Mouse (Mus musculus): ENCODE results near the gene Bms1. TPM values are rescaled to one million over a fixed set of nuclear protein-coding genes. Genes with fewer than 3 reads are reported as not detected.

The Bms1 gene
- polyA plus RNA-seq, 1 experiment from 2014 or later, result 35.2 TPM

DNA sequence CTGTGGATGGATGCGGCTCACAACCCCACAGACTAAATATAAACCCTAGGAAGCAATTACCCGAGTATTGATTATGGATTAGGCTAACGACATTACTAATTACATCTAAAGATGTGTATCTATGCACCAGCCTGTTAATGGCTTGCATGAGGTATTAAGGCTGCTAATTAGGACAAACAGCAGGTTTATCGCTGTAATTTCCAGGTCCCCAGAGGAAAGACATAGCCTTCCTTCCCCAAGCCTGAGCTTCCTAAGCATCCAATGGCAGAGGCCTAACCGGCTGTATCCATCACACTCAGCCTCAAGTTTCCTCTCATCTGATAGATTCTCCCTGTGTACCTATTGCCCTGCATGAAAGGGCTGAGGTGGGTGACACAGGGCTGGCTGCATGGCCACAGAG lies 81.6 kb downstream of the Bms1 start:
- peaks cover 8% of the 10 kb centered on the region for H3K4me1 ChIP-seq (replicated peaks; ENCODE audit: control insufficient read depth, insufficient read depth, low read length)
- no peak for ATAC-seq (ENCODE audit: low read depth)
- no peak overlapping the region for H3K4me2 ChIP-seq (ENCODE audit: low read depth, low read length)
- 83% methylated on average over 5 of the region's 5 CpGs for WGBS
- no peak overlapping the region for H3K27ac ChIP-seq (ENCODE audit: low read length)
- H3K9ac ChIP-seq (ENCODE audit: low read length), result no peak overlapping the region
- no peaks in the 10 kb centered on the region for H3K9me3 ChIP-seq (ENCODE audit: control insufficient read depth, low read length)
- H3K4me3 ChIP-seq (ENCODE audit: low read length), result no peak overlapping the region
- H3K36me3 ChIP-seq (ENCODE audit: control insufficient read depth, insufficient read depth, low read length), result no peaks in the 10 kb centered on the region
- no peaks in the 10 kb centered on the region for H3K27me3 ChIP-seq (ENCODE audit: control insufficient read depth, insufficient read depth, low read depth, low read length)

DNA sequence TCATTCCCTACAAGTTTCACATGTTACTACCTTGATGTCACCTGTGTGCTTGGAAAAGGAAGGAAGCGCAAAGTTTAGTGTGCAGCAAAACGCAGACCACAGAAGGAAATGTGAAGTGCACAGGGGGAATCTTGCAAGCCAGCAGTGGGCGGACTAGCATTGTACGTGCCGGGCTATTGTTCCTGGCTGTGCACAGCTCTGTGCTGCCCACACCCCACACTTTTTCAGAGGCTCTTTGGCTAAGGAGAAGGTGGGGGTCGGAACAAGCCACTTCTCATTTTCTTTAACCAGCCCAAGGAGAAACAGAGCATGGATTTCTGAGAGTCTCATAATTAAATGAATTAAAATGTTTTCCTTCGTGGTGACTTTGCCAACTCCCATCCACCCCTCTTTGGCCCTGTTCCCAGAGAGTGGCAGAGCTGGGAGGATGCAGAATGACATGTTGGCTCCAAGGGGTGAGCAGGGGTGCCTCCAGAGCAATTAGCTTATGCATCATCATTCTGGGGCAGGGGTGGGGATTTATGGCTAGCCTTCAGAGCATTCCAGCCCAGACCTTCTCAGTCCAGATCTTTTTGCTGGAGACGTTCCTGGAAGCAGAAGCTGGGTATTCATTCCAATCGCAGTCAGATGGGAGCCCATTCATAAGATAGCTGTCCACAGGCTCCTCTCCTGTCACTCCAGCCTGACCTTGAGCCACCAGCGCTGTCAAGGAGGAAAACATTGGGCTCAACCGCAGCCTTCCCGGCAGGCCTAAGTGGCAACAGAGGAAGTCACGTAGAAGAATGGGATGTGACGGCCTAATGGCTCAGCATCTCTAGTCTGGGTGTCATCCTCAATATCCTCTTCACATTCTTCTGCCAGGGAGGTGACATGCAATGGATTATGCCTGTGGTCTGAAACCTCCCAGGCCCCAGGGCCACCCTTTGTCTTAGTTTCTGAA lies 82.5 kb downstream of the Bms1 start:
- Histone ChIP-seq H3K4me2 (ENCODE audit: low read depth, low read length) (no peak overlapping the region), H3K27me3 (ENCODE audit: control insufficient read depth, insufficient read depth, low read depth, low read length) (no peaks in the 10 kb centered on the region), H3K4me1 (replicated peaks; ENCODE audit: control insufficient read depth, insufficient read depth, low read length) (peaks cover 8% of the 10 kb centered on the region), H3K9ac (ENCODE audit: low read length) (no peak overlapping the region), H3K9me3 (ENCODE audit: control insufficient read depth, low read length) (no peaks in the 10 kb centered on the region), H3K27ac (ENCODE audit: low read length) (no peak overlapping the region), H3K4me3 (ENCODE audit: low read length) (no peak overlapping the region), H3K36me3 (ENCODE audit: control insufficient read depth, insufficient read depth, low read length) (no peaks in the 10 kb centered on the region)
- WGBS, result 53% methylated on average over 14 of the region's 14 CpGs
- ATAC-seq (ENCODE audit: low read depth), result peak; percentile 65; the same call in 1 of the 2 replicates

DNA sequence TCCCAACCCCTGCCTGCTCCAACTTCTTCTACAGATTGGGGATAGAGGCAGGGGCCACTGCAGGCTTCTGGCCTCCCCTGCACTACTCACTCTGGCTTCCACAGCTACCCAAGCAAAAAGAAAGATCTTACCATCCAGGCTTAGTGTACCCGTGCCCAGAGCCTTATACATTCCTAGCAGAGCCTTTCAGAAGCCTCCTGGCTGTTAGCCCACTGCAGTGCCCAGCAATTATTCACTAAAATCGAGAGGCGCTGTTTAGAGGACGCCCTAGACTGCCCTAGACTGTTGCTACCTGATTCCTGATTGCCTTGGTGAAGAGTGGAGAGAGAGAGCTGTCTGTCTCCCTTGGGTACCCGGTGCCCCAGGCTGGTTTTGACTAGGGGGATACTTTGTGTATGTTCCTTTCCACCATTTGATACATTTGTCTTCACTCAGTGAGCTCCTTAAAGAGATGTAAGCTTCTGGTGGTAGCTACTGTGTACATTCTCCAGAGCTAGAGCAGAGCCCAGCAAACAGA lies 83.3 kb downstream of the Bms1 start:
- Histone ChIP-seq H3K36me3 (ENCODE audit: control insufficient read depth, insufficient read depth, low read length) (no peaks in the 10 kb centered on the region), H3K4me2 (ENCODE audit: low read depth, low read length) (no peak overlapping the region), H3K4me1 (replicated peaks; ENCODE audit: control insufficient read depth, insufficient read depth, low read length) (peaks cover 8% of the 10 kb centered on the region), H3K27ac (ENCODE audit: low read length) (no peak overlapping the region), H3K27me3 (ENCODE audit: control insufficient read depth, insufficient read depth, low read depth, low read length) (no peaks in the 10 kb centered on the region), H3K4me3 (ENCODE audit: low read length) (no peak overlapping the region), H3K9ac (ENCODE audit: low read length) (no peak overlapping the region), H3K9me3 (ENCODE audit: control insufficient read depth, low read length) (no peaks in the 10 kb centered on the region)
- no peak for ATAC-seq (ENCODE audit: low read depth)
- WGBS, result 54% methylated on average over 5 of the region's 5 CpGs

DNA sequence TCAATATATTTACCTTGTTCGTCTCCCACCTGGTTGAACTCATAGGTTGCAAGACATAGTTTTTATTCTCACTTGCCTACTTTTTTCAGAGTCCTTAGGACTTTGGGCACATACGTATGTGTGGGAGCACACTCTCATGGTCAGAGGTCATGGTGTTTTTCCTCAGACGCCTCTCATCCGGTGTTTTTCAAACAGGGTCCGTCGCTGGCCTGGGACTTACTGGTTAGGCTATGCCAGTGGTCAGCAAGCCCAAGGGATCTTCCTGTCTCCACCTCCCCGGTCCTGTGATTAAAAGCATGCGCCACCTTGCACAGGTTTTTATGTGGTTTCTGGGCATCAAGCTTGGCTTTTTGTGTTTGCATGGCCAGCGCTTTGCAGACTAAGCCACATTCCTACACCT lies 85.4 kb downstream of the Bms1 start:
- no peak for ATAC-seq (ENCODE audit: low read depth)
- no peak overlapping the region for H3K4me2 ChIP-seq (ENCODE audit: low read depth, low read length)
- no peak overlapping the region for H3K9ac ChIP-seq (ENCODE audit: low read length)
- no peak overlapping the region for H3K4me3 ChIP-seq (ENCODE audit: low read length)
- no peaks in the 10 kb centered on the region for H3K9me3 ChIP-seq (ENCODE audit: control insufficient read depth, low read length)
- no peaks in the 10 kb centered on the region for H3K36me3 ChIP-seq (ENCODE audit: control insufficient read depth, insufficient read depth, low read length)
- no peaks in the 10 kb centered on the region for H3K27me3 ChIP-seq (ENCODE audit: control insufficient read depth, insufficient read depth, low read depth, low read length)
- peaks cover 8% of the 10 kb centered on the region for H3K4me1 ChIP-seq (replicated peaks; ENCODE audit: control insufficient read depth, insufficient read depth, low read length)
- 56% methylated on average over 9 of the region's 9 CpGs for WGBS
- H3K27ac ChIP-seq (ENCODE audit: low read length), result no peak overlapping the region

Small RNA genes within 50 kb of the gene (microRNA-seq; reads per million reads assigned to microRNA genes)
- not detected for gene Gm25953

Other genes with a start within 250 kb of the Bms1 start
- gene Ret, start 221.8 kb downstream of the Bms1 start, polyA plus RNA-seq (2015; fragmentation: Nextera tagmentation; extraction: Ambion mirVana), result 1.0 and 1.6 TPM in 2 replicates
- 6.8 and 7.6 TPM in 2 replicates for gene Zfp248, start 36.1 kb upstream of the Bms1 start, polyA plus RNA-seq (2015; fragmentation: Nextera tagmentation; extraction: Ambion mirVana)
- 9.0 and 9.6 TPM in 2 replicates for gene Zfp9, start 59.8 kb upstream of the Bms1 start, polyA plus RNA-seq (2015; fragmentation: Nextera tagmentation; extraction: Ambion mirVana)
- 11.4 and 12.6 TPM in 2 replicates for gene Ankrd26, start 142.8 kb upstream of the Bms1 start, polyA plus RNA-seq (2015; fragmentation: Nextera tagmentation; extraction: Ambion mirVana)